Mouse (Mus musculus) splenic B cell, adult 2 months (primary cell): ENCODE measurements around the gene Slc37a1.
"Not testable (repeated sequence)": the region's sequence is repeated elsewhere in the genome, so short reads cannot be mapped to it uniquely, and the experiment has no call there.

ENCODE experiments used
- DNase-seq: peaks from one replicate; pipeline ENCODE4 v3.0.0-alpha.2; 2011; ENCODE audit warnings: low read depth, low spot score
- H3K27me3 ChIP-seq: 2 replicates; pipeline ENCODE4 v1.6.1; 2012; ENCODE audit warnings: mild to moderate bottlenecking, low read length, moderate library complexity, mixed read lengths; ENCODE audit not compliant: control insufficient read depth, poor library complexity, insufficient read depth, severe bottlenecking
- H3K36me3 ChIP-seq: 2 replicates; pipeline ENCODE4 v1.6.1; 2012; ENCODE audit warnings: mild to moderate bottlenecking, low read length, moderate library complexity, mixed read lengths; ENCODE audit not compliant: control insufficient read depth, poor library complexity, insufficient read depth, severe bottlenecking

Gene Slc37a1

DNA sequence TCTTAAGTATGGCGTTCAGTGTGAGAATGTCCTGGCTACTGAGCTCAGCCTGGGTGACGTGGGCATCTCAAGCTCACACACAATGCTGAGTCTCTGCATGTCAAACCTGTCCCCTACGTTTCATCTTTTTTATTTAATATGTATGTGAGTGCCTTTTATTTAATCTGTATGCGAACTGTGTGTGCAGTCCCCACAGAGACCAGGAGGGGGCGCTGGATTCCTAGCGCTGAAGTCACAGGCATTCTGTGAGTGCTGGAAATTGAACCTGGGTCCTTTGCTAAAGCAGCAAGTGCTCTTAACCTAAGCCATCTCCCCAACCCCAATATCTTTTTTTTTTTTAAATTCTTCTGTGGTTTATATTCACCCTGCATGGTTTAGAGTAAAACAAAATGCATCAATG is 44.7 kb downstream of the Slc37a1 start:
- no peaks in the 10 kb centered on the region for H3K27me3 ChIP-seq
- peak; percentile 6 for DNase-seq
- H3K36me3 ChIP-seq, result no peaks in the 10 kb centered on the region; the same call in 1 of the 2 replicates

DNA sequence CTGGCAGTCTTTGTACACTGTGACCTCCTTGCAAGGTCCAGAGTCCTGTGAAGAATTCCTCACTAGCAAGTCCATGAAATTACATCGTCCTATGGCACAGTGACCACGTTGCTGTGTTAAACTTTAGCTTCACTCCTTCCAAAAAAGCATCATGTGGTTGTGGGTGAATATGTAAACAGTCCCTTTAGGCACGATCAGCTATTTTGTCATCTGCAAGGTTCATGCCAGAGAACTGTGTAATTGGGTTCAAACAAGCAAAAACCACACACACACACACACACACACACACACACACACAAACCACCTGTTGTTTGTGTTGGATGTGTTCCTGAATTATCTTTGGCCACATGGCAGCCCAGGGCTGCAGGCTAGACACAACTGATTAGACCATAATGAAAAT is 45.3 kb downstream of the Slc37a1 start:
- no peaks in the 10 kb centered on the region; the same call in 1 of the 2 replicates for H3K36me3 ChIP-seq
- no peak for DNase-seq

DNA sequence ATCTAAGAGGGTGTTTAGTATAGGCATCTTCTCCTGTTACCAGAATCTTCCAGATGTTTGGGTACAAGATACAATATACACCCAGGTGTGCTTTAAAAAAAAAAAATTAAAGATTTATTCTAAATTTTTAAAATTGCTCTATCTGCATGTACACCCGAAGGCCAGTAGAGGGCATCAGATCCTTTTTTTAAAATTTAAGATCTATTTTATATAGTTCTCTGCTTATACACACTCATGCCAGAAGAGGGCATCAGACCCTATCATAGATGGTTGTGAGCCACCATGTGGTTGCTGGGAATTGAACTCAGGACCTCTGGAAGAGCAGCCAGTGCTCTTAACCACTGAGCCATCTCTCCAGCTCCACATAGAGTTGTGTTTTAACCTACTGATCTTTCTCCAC is 45.7 kb downstream of the Slc37a1 start:
- H3K27me3 ChIP-seq, result no peaks in the 10 kb centered on the region
- peak; percentile 62 for DNase-seq
- no peaks in the 10 kb centered on the region; the same call in 1 of the 2 replicates for H3K36me3 ChIP-seq

More for the DNA sequence above, 45.3 kb downstream of the Slc37a1 start:
- H3K27me3 ChIP-seq, result no peaks in the 10 kb centered on the region

DNA sequence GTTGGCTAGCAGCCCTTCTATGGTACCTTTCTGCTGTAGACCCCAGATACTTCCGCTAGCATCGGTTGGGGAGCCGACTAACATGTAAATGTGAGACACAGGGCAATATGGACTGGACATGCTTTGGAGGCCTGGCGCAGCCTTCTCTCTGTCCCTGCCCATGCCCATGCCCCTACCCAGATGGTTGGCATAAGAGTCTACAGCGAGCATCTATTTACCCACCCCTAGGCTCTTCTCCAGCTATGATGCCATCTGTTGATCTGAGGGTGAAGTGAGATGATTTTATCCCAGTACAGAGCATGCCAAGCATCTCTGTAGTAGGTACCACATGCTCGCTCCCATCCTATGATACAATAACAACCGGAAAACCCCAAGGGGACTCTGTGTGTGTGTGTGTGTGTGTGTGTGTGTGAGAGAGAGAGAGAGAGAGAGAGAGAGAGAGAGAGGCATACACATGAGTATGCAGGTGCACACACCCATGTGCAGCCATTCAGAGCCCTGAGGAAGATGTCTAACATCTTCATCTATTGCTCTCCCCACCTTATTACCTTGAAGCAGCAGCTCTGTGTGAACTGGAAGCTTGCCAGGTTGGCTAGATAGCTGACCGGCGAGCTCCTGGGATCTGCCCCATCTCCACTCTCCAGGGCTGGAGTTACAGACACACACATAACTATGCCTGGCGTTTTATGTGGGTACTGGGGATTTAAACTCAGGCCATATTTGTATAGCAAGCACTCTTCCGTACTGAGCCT is 48.1 kb downstream of the Slc37a1 start:
- Histone ChIP-seq H3K27me3 (no peaks in the 10 kb centered on the region), H3K36me3 (no peaks in the 10 kb centered on the region; the same call in none of the 2 replicates)
- no peak for DNase-seq

DNA sequence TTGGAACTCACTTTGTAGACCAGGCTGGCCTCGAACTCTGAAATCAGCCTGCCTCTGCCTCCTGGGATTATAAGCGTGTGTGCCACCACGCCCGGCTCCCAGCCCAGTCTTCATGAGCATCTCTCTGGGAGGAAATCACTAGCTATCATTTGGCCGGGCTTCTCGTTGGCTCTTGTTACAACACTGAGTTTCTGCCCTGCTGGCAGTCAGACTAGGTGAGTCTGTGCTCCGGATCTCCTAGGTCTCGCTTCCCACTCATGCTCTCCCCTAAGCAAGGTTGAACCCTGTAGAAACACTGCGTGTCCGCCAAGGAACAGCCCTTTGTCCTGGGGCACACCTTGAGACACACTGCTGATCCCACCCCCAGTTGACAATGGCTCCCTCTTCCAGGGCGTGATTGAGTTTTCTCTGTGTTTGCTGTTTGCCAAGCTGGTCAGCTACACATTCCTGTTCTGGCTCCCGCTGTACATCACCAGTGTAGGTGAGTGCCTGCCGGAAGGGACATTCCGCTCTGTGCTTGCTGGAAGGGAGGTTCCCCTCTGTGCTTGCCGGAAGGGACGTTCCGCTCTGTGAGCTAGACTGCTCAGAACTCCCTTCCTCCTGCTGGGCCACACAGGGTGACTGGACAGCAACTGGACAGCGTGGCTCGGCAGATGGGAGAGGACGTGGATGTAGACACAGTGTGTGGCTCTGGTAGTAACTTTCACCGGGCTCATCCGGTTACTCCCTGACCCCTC is 48.9 kb downstream of the Slc37a1 start:
- Histone ChIP-seq H3K27me3 (no peaks in the 10 kb centered on the region), H3K36me3 (no peaks in the 10 kb centered on the region; the same call in none of the 2 replicates)
- no peak for DNase-seq

DNA sequence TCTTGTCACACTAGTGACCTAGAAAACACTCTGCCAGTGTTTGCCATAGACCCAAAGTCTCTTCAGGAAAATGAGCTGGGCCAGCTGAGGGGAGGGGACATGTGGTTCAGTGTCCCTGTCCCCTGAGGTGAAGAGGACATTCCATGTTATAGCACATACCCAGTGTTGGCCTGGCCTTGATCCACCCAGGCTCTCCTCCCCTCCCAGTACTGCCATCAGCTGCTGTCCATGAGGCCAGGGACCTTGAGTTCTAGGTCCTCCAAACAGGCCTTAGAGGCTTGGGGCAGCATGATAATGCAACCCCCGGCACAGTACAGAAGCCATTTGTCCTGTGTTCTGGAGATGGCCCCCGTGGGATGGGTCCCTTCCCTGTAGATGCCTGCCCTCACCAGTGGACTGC is 53.2 kb downstream of the Slc37a1 start:
- Histone ChIP-seq H3K27me3 (no peaks in the 10 kb centered on the region), H3K36me3 (peaks cover 3% of the 10 kb centered on the region)
- no peak for DNase-seq

DNA sequence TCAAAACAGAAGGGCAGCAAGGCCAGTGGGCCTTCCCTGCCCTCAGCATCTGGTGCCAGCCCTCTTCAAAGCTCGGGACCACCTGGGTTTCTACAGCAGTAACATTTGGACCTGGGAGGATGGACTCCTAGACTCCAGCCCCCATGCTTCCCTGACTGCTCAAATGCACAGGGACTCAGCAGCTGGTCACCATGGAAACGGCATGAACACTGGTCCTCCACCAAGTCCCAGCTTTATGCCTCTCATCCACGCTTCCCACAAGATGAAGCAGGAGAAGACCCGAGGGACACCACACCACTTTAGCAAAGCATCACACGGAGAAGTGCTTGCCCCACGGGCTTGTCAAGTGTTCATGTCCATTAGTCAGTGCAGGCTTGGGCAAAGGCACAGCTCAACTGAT is 55.6 kb downstream of the Slc37a1 start:
- Histone ChIP-seq H3K27me3 (no peaks in the 10 kb centered on the region), H3K36me3 (peaks cover 4% of the 10 kb centered on the region)
- DNase-seq, result no peak

DNA sequence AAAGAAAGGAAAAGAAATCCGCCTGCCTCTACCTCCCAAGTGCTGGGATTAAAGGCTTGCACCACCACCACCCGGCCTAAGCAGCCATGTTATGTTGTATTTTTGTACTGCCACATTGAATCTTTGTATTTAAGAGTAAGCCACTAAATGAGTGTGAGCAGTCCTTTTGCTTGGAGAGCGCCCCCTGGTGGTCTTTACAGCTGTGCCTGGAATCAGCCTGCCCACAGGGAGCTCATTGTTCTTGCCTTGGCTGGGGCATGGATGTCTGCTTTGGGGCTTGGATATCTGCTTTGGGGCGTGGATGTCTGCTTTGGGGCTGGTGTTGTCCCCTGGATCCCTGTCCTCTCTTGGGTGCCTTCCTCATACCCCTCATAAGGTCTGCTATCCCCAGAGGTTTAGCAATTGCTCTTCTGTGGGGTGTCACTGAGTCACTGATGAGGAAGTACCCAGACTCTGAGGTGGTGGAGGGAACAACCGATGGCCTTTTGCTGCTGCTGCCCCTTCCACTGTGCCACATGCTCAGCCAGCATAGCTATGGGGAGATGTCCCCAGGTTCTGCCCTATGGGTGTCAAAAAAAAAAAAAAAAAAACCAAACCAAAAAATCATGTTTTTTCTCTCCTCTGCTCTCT is 57.7 kb downstream of the Slc37a1 start:
- Histone ChIP-seq H3K27me3 (no peaks in the 10 kb centered on the region), H3K36me3 (peaks cover 5% of the 10 kb centered on the region; the same call in 1 of the 2 replicates)
- DNase-seq, result peak; percentile 83

DNA sequence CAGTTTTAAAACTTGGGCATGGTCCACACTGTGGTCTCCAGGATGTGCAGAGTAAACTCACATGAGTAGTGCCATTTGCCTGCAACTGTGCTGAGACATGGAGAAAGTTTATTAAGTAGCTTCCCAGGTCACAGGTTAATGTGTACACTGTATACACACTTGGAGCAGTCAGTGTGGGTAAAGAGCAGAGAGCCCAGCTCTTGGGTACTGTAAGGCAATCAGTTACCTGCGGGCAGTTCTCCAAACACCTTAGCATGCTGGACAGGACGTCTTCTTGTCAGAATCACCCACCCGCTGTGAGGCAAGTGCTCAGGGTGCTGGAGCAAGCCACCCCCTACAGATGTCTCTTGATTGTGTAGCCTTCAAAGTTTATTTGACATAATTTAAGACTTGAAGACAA is 58.2 kb downstream of the Slc37a1 start:
- DNase-seq, result no peak

DNA sequence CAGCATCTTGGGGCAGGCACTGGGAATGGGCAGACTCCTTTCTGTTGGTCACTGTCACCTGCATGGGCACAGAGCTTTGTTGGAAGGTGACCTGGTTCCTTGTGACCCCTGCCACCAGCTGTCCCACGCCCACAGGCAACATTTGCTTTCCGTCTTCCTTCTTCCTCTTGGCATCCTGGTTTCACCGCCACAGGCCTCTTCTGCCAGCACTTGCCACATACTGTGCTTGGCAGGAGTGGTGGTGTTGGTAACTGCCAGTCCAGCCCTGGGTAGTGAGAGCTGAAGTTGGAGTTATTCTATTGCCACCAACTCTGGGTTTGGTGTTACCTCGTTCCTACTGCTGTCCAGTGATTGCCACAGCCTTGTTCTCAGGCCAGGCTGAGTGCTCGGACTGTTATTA is 61.5 kb downstream of the Slc37a1 start:
- Histone ChIP-seq H3K27me3 (no peaks in the 10 kb centered on the region), H3K36me3 (0 out of 2 replicates have a peak, but pooled peaks cover 2% of the 10 kb centered on the region)
- DNase-seq, result no peak

More for the DNA sequence above, 58.2 kb downstream of the Slc37a1 start:
- Histone ChIP-seq H3K27me3 (no peaks in the 10 kb centered on the region), H3K36me3 (peaks cover 5% of the 10 kb centered on the region; the same call in 1 of the 2 replicates)

DNA sequence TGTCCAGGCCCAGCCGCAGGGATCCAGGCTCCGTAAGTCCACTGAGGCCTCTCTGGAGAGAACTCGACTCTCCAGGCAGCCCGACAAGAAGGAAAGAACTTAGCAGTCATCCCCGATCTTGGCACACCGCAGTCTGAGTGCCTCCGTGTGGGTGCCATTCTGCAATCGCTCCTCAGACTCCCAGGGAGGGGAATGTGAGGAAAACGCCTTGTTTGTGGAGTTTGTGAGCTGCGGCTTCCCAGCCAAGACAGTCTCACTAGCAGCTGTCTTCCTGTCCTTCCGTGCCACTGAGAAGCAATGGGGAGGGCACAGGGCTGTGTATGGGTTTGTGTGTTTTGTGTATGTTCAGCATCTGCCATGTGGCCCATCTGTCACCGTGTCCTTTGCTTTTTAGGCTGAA is 62.8 kb downstream of the Slc37a1 start:
- Histone ChIP-seq H3K36me3 (0 out of 2 replicates have a peak, but pooled peaks cover 2% of the 10 kb centered on the region), H3K27me3 (no peaks in the 10 kb centered on the region)
- no peak for DNase-seq

DNA sequence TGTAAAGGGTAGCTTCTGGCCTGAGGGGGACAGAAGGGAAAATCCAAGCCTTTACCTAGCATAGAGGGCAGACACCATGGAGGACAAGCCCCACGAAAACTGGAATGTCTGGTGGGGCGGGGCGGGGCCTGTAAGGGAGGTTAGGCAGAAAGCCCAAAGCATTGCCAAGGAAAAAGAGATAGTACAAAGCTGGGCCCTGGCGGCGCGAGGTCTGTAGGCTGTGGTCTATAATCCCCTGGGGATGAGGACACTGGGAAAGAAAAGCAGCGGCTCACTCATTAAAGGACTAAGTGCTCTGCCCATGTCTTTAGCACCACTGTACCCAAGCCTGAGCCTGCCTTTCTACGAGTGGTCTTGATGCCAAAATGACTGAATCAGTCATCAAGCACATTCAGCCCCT is 65.4 kb downstream of the Slc37a1 start:
- 0 out of 2 replicates have a peak, but pooled peaks cover 2% of the 10 kb centered on the region for H3K36me3 ChIP-seq
- no peak for DNase-seq
- H3K27me3 ChIP-seq, result no peaks in the 10 kb centered on the region

DNA sequence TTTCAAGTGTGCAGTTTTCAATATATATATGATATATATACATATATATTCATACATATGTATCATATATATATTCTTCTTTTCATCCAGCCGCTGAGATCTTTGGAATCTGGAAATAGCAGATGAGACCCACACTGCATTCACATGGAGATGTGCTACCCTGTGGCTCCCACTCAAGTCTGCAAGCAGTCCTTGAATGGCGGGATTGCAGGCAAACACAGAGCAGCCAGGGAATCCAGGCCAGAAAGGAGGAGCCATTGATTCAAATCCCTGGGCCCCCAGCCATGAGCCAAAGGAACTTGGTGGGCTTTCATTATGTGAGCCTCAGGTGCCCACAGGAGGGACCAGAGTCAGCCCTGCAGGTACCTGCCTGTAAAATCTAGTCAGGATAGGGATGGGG is 66.7 kb downstream of the Slc37a1 start:
- DNase-seq, result no peak
- Histone ChIP-seq H3K27me3 (no peaks in the 10 kb centered on the region), H3K36me3 (no peaks in the 10 kb centered on the region)

DNA sequence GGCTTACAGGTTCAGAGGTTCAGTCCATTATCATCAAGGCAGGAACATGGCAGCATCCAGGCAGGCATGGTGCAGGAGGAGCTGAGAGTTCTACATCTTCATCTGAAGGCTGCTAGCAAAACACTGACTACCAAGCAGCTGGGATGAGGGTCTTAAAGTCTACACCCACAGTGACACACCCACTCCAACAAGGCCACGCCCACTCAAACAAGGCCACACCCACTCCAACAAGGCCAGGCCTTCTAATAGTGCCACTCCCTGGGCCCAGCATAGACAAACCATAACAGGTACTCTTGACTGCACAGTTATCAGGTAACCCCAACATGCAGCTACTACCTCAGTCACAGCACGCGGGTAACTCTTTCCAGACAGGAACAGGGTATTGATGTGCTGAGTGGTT is 68.1 kb downstream of the Slc37a1 start:
- H3K36me3 ChIP-seq, H3K27me3 ChIP-seq: not testable (repeated sequence)
- peak; percentile 5 for DNase-seq
